Mouse (Mus musculus) urinary bladder, postnatal 36 days (tissue): ENCODE results near the gene Btg3.

ENCODE experiments used
- DNase-seq, 2 experiments: peaks; one replicate each; pipeline ENCODE4 v3.0.0; 2022; ENCODE audit warnings: low spot score in 2 of 2, mixed read lengths in 1 of 2

Btg3 gene

GRCm38 (mm10) chr16:78301183-78301830 is 75.7 kb downstream of the Btg3 start, which contains the start of gene Cxadr:
Gene Cxadr, plus strand, starts transcription at chr16:78301489.
- peak; percentile 68 to 73 for DNase-seq

DNA sequence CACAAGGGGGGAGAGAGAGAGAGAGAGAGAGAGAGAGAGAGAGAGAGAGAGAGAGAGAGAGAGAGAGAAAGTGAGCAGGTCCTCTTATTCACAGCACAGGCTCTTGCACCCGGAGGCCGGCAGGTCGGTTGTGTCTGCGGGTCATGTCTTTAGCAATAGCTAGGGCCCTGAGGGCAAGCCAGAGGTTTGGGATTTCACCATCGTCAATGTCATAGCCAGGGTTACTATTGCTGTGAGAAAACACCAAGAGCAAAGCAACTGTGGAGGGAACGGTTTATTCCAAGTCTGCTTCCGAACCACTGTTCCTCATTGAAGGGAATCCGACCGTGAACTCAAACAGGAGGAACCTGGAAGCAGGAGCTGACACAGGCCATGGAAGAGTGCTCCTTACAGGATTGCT is 80.9 kb downstream of the Btg3 start:
- DNase-seq, result peak in 1 of 2 experiments; percentile 22

DNA sequence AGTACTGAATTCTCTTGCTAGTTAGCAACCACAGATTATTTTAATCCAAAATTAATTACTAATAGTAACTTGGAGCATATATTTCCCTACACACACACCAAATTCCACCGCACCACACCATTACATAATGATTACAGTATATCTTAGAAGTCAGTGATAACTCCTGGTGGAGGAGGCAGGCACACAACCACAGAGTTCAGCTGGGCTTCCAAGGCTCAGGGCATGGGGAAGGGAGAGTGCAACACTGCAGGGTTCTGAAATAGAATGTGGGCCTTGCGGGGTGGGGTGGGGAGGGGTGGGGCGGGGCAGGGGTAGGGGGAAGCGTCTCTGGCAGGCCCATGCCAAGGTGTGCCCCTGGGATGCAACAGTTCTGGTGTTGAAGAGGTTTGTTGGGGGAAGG is 81.4 kb downstream of the Btg3 start:
- no peak for DNase-seq

- DNase-seq, result no peak
These were observed 82.3 kb downstream of the Btg3 start for GRCm38 (mm10) chr16:78294606-78295275.

GRCm38 (mm10) chr16:78294051-78294450 is 82.9 kb downstream of the Btg3 start:
- no peak for DNase-seq

DNA sequence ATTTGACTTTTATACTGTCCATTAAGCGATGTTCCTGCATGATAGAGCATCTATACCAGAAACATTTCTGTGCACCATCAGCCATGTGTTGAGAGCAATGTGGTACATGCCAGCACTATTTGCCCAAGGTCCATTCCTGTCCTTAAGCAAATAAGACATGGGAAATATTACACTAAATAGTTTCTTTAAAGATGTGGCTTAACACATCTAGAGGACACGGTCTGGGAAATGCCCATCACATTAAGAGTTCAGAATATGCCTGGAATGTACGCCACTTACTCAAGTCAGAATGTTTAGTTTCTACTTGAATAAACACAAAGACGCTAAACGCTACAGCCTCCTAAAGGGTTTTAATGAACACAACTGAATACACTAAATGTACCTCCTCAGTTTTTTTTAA is 93.8 kb downstream of the Btg3 start:
- DNase-seq, result no peak
